Mouse (Mus musculus): ENCODE data around the gene Apold1. TPM values are rescaled to one million over a fixed set of nuclear protein-coding genes. Genes with fewer than 3 reads are reported as not detected.

Gene Apold1
- 1.4 and 1.7 TPM in 2 replicates for polyA plus RNA-seq (2012; rRNA removed)

DNA sequence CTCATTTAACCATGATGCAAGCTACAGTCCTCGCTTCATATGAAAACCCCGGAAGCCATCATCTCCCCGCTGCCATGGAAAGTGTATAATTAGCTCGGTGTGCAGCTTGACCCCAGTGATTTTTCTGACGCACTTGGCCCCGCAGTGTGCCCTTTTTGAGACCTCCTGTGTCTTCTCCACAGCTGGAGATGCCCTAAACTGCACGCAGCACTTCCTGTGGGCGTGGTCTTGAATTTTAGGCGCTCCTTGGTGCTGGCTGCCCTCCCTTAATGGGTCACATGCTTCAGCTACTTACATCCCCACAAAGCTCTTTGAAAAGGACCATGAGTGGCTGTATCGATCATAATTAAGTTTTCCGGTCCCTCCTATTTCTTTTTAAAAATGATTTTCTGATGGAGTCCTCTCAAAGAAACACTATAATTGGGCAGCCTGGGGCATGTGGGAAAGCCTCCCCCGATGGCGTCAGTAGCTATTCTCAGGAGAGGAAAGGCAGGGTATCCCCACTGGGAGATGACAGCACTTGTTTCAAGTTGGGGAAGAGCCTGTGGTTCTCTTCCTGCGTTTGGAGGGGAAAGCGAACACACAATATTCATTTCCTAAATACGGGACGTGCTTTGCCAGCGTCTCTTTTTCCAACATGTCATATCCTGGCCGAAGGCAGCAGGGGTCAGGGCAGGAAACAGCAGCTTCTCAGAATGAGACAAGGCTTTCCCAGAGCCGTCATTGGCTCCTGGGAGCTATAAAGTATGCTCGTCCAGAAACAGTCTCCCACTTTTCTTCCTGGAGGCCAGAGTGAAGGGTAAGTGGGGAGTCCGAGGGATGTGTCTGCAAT is at the start of gene Apold1:
TSS of gene Apold1 (plus strand) at position 488 of the 832 bp plus-strand sequence.

GRCm38 (mm10) chr6:135011048-135011733 is 29.7 kb downstream of the Apold1 start, which contains the start of gene Ddx47:
TSS of gene Ddx47 (plus strand) at chr6:135011612.

Other genes starting within 250 kb of the Apold1 start
- gene Dusp16, start 189.1 kb upstream of the Apold1 start, polyA plus RNA-seq (2012; rRNA removed): 18.0 and 18.9 TPM in 2 replicates
- gene Crebl2, start 151.6 kb upstream of the Apold1 start, polyA plus RNA-seq (2012; rRNA removed): 6.3 and 8.3 TPM in 2 replicates
- gene Gpr19, start 83.1 kb upstream of the Apold1 start, polyA plus RNA-seq (2012; rRNA removed): 9.5 and 10.0 TPM in 2 replicates
- gene Cdkn1b, start 61.3 kb upstream of the Apold1 start, polyA plus RNA-seq (2012; rRNA removed): 28.3 and 29.7 TPM in 2 replicates
- gene Ddx47, start 29.9 kb downstream of the Apold1 start, polyA plus RNA-seq (2012; rRNA removed): 27.1 and 32.8 TPM in 2 replicates
- gene Gprc5a, start 83.9 kb downstream of the Apold1 start, polyA plus RNA-seq (2012; rRNA removed): 107 and 117 TPM in 2 replicates
- 0.08 and 0.38 TPM in 2 replicates for gene Gprc5d, start 136.6 kb downstream of the Apold1 start, polyA plus RNA-seq (2012; rRNA removed)
- 2.2 and 2.6 TPM in 2 replicates for gene Fam234b, start 216.3 kb downstream of the Apold1 start, polyA plus RNA-seq (2012; rRNA removed)
- 4.2 and 7.5 TPM in 2 replicates for gene Hebp1, start 216.3 kb downstream of the Apold1 start, polyA plus RNA-seq (2012; rRNA removed)